Mouse (Mus musculus): ENCODE data around the gene Apbb2.

GRCm38 (mm10) chr5:66635459-66636079, 17.0 kb upstream of the Apbb2 start:
- TF ChIP-seq CTCF (conservative IDR thresholded peaks at IDR 0.05 in 1 of 2, IDR thresholded peaks at IDR 0.05 in 1 of 2; ENCODE audit: low read depth in 2 of 2, low read length in 2 of 2), result no peak
- TF ChIP-seq POLR2A (IDR thresholded peaks at IDR 0.05; ENCODE audit: low read depth, low read length), result no peak
- TF ChIP-seq MAZ (IDR thresholded peaks at IDR 0.05; ENCODE audit: low read depth, low read length), result no peak
- no peak for TF ChIP-seq SIN3A (IDR thresholded peaks at IDR 0.05; ENCODE audit: low read length)
- no peak for TF ChIP-seq JUN (IDR thresholded peaks at IDR 0.05; ENCODE audit: insufficient read depth, low read depth, low read length)
- TF ChIP-seq GABPA (IDR thresholded peaks at IDR 0.05; ENCODE audit: insufficient replicate concordance, low read depth, low read length), result no peak
- no peak for TF ChIP-seq NELFE (IDR thresholded peaks at IDR 0.05; ENCODE audit: low read depth, low read length)
- no peak for TF ChIP-seq RAD21 (IDR thresholded peaks at IDR 0.05; ENCODE audit: low read depth, low read length)
- TF ChIP-seq UBTF (IDR thresholded peaks at IDR 0.05; ENCODE audit: low read depth, low read length), result no peak

Data from CH12.LX (cell line).